Mouse (Mus musculus) heart, adult 2 months (tissue): Measurements from ENCODE around the gene G430095P16Rik. TPM values are rescaled to one million over a fixed set of nuclear protein-coding genes. Genes with fewer than 3 reads are reported as not detected.

Source experiments
- DNase-seq, 2 experiments: peaks; one replicate each; pipeline ENCODE4 v3.0.0; 2021
- H3K27ac ChIP-seq: fragments of 200-600 bp; 2 replicates; pipeline ENCODE4 v1.8.1; 2022
- H3K27me3 ChIP-seq: fragments of 200-500 bp; 2 replicates; pipeline ENCODE4 v1.6.1; 2012; ENCODE audit warnings: mild to moderate bottlenecking, low read length, inconsistent platforms, mixed read lengths; ENCODE audit not compliant: control insufficient read depth, insufficient read depth
- H3K36me3 ChIP-seq: fragments of 200-500 bp; 2 replicates; pipeline ENCODE4 v1.6.1; 2012; ENCODE audit warnings: low read length, inconsistent platforms; ENCODE audit not compliant: control insufficient read depth, insufficient read depth
- H3K4me1 ChIP-seq: fragments of 200-500 bp; 2 replicates; pipeline ENCODE4 v1.6.1; 2011; ENCODE audit warnings: low read length; ENCODE audit not compliant: control insufficient read depth, insufficient read depth
- H3K4me3 ChIP-seq: fragments of 200-600 bp; 2 replicates; pipeline ENCODE4 v1.8.1; 2022
- H3K79me2 ChIP-seq: fragments of 200-500 bp; replicated peaks from 2 replicates; pipeline ENCODE4 v1.6.1; 2012; ENCODE audit warnings: mild to moderate bottlenecking, inconsistent platforms, low read length, moderate library complexity, mixed read lengths; ENCODE audit not compliant: control insufficient read depth, insufficient read depth
- H3K9ac ChIP-seq: fragments of 200-500 bp; 2 replicates; pipeline ENCODE4 v1.6.1; 2012; ENCODE audit warnings: low read depth, mild to moderate bottlenecking, control low read depth, inconsistent platforms, low read length, mixed read lengths
- CTCF ChIP-seq: fragments of 200-600 bp; IDR thresholded peaks from 2 replicates; pipeline ENCODE4 v1.8.1; 2022; ENCODE audit warnings: antibody characterized with exemption, mild to moderate bottlenecking, moderate library complexity
- EP300 ChIP-seq: fragments of 200-500 bp; IDR thresholded peaks from 2 replicates; pipeline ENCODE4 v1.6.1; 2011; ENCODE audit warnings: low read depth, low read length, control low read depth; ENCODE audit not compliant: insufficient read depth
- POLR2A ChIP-seq: fragments of 200-500 bp; IDR thresholded peaks from 2 replicates; pipeline ENCODE4 v1.6.1; 2011; ENCODE audit warnings: mild to moderate bottlenecking, low read depth, low read length, control low read depth; ENCODE audit not compliant: insufficient read depth
- WGBS: fragments of 180-500 bp; shearing (Covaris S2); methylation state at CpG from one replicate; pipeline ENCODE4 v1.1.7; 2018; 5-methylcytosine and 5-hydroxymethylcytosine counted together
- intact Hi-C: fragments of 180-260 bp; cut with DNase I; formaldehyde crosslinking; loops from one replicate; pipeline ENCODE4 v1.15.1; 2025
- polyA plus RNA-seq: library from polyadenylated mRNA; depleted of rRNA; stranded (reverse); fragments of >200 nt; gene quantifications from 2 replicates; pipeline ENCODE4 v1.2.3, GENCODE M21; 2012
- total RNA-seq, 2 experiments: library from RNA; stranded (reverse); gene quantifications; 2 replicates each; pipeline ENCODE4 v1.2.3; 2021

Gene G430095P16Rik
- total and polyA plus RNA-seq, 3 experiments, result 0.55 to 0.70 TPM; not detected in 1

GRCm38 (mm10) chr8:84704867-84705831, 17.7 kb upstream of the G430095P16Rik start:
- WGBS, result 11% methylated on average over 60 of the region's 61 CpGs
- Histone ChIP-seq H3K79me2 (no peaks in the 10 kb centered on the region), H3K27ac (peak overlapping the region; percentile 90), H3K36me3 (no peaks in the 10 kb centered on the region), H3K4me1 (peaks cover 16% of the 10 kb centered on the region), H3K4me3 (peak overlapping the region; percentile 45), H3K9ac (peak overlapping the region; percentile 70), H3K27me3 (no peaks in the 10 kb centered on the region)
- intact Hi-C loops, result no loop called here
- TF ChIP-seq POLR2A, result no peak; the same call in 1 of the 2 replicates
- TF ChIP-seq EP300, result 0 out of 2 replicates have a peak, but pooled peaks have one; percentile 21
- DNase-seq, result peak; percentile 63 to 68

GRCm38 (mm10) chr8:84705960-84706359, 16.8 kb upstream of the G430095P16Rik start:
- no peak for DNase-seq
- H3K4me3 ChIP-seq, result peak overlapping the region; percentile 45
- H3K27ac ChIP-seq, result peak overlapping the region; percentile 90
- H3K9ac ChIP-seq, result peak overlapping the region; percentile 70
- intact Hi-C loops, result no loop called here
- 44% methylated on average over 12 of the region's 12 CpGs for WGBS
- no peaks in the 10 kb centered on the region for H3K79me2 ChIP-seq
- no peaks in the 10 kb centered on the region for H3K36me3 ChIP-seq
- no peaks in the 10 kb centered on the region for H3K27me3 ChIP-seq
- no peak for TF ChIP-seq CTCF
- peaks cover 14% of the 10 kb centered on the region for H3K4me1 ChIP-seq

GRCm38 (mm10) chr8:84706610-84707266, 16.1 kb upstream of the G430095P16Rik start:
- H3K79me2 ChIP-seq, result no peaks in the 10 kb centered on the region
- 37% methylated on average over 45 of the region's 45 CpGs for WGBS
- peak overlapping the region; percentile 85 for H3K27ac ChIP-seq
- H3K4me3 ChIP-seq, result peak overlapping the region; percentile 45
- peaks cover 13% of the 10 kb centered on the region for H3K4me1 ChIP-seq
- no peaks in the 10 kb centered on the region for H3K27me3 ChIP-seq
- H3K36me3 ChIP-seq, result no peaks in the 10 kb centered on the region
- peak overlapping the region; percentile 72 for H3K9ac ChIP-seq
- peak; percentile 72 to 73 for DNase-seq
- TF ChIP-seq POLR2A (no peak; the same call in none of the 2 replicates), EP300 (no peak), CTCF (no peak)
- intact Hi-C loops, result no loop called here

GRCm38 (mm10) chr8:84707267-84707883, 15.4 kb upstream of the G430095P16Rik start:
- WGBS, result 44% methylated on average over 22 of the region's 22 CpGs
- no peaks in the 10 kb centered on the region for H3K27me3 ChIP-seq
- peaks cover 13% of the 10 kb centered on the region for H3K4me1 ChIP-seq
- H3K36me3 ChIP-seq, result no peaks in the 10 kb centered on the region
- peak overlapping the region; percentile 45 for H3K4me3 ChIP-seq
- no peaks in the 10 kb centered on the region for H3K79me2 ChIP-seq
- no peak for TF ChIP-seq CTCF
- TF ChIP-seq EP300, result no peak
- TF ChIP-seq POLR2A, result no peak
- intact Hi-C loops, result no loop called here
- peak; percentile 74 to 78 for DNase-seq
- H3K9ac ChIP-seq, result peak overlapping the region; percentile 76
- peak overlapping the region; percentile 85 for H3K27ac ChIP-seq

GRCm38 (mm10) chr8:84708071-84708541, 14.7 kb upstream of the G430095P16Rik start:
- H3K27me3 ChIP-seq, result no peaks in the 10 kb centered on the region
- intact Hi-C loops, result loop anchor here (2.0 kb wide), 1 partner anchor 19 kb away; no protein-coding TSS in a partner anchor
- H3K36me3 ChIP-seq, result no peaks in the 10 kb centered on the region
- peak overlapping the region; percentile 76 for H3K9ac ChIP-seq
- H3K4me1 ChIP-seq, result peaks cover 16% of the 10 kb centered on the region
- peak overlapping the region; percentile 85 for H3K27ac ChIP-seq
- peak; percentile 50 to 58 for DNase-seq
- no peaks in the 10 kb centered on the region for H3K79me2 ChIP-seq
- TF ChIP-seq CTCF, result no peak
- 0 out of 2 replicates have a peak, but pooled peaks have one; percentile 8 for TF ChIP-seq EP300
- H3K4me3 ChIP-seq, result no peak overlapping the region; the same call in 1 of the 2 replicates
- 46% methylated on average over 15 of the region's 15 CpGs for WGBS
